Mouse (Mus musculus) central nervous system, embryonic 18 days (tissue): ENCODE results near the gene Kif3a. TPM values are rescaled to one million over a fixed set of nuclear protein-coding genes. Genes with fewer than 3 reads are reported as not detected.

ENCODE experiments used
- polyA plus RNA-seq: library from polyadenylated mRNA; depleted of rRNA; stranded (reverse); fragments of >200 nt; gene quantifications from 2 replicates; pipeline ENCODE4 v1.2.3, GENCODE M21; 2012; rRNA removed

Gene Kif3a
- polyA plus RNA-seq: 126 and 129 TPM in 2 replicates

GRCm38 (mm10) chr11:53567224-53568014 is at the start of gene Kif3a:
Gene Kif3a, plus strand, starts transcription at chr11:53567379.

GRCm38 (mm10) chr11:53519207-53520121 is 47.7 kb upstream of the Kif3a start, which contains the start of gene Sept8:
Gene Sept8, plus strand, starts transcription at chr11:53519257.

GRCm38 (mm10) chr11:53618619-53619198 is 51.5 kb downstream of the Kif3a start, which contains the start of gene Il4:
Gene Il4, minus strand, starts transcription at chr11:53618669.

DNA sequence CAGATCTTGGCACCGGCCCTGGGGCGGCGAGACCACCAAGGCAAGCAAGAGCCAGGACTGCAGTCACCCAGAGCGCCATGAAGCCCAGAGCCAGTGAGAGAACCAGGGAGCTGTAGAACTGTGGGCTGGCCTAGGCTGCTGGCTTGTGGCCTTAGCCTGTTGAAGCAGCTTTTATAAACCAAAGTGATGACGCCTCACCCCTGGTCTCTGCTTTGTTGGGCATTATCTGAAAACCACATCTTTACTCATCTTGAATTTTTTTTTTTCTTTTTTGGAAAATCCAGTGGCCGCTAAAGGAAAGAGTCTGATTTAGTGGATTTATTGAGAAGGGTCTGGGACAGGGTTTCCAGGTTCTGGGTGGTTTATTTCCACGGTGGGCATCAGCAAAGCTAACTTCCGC is 67.4 kb downstream of the Kif3a start, which contains the start of gene Il13:
Gene Il13, minus strand, starts transcription at position 147 of the 400 bp plus-strand sequence.

Other genes with a start within 250 kb of the Kif3a start
- gene Zcchc10, start 242.7 kb upstream of the Kif3a start, polyA plus RNA-seq: 9.8 TPM in 2 replicates
- 52.1 and 53.7 TPM in 2 replicates for gene Aff4, start 216.5 kb upstream of the Kif3a start, polyA plus RNA-seq
- gene Leap2, start 144.2 kb upstream of the Kif3a start, polyA plus RNA-seq: not detected in 2 replicates
- 288 and 363 TPM in 2 replicates for gene Uqcrq, start 136.5 kb upstream of the Kif3a start, polyA plus RNA-seq
- gene Gdf9, start 136.4 kb upstream of the Kif3a start, polyA plus RNA-seq: 1.8 and 2.6 TPM in 2 replicates
- 0.08 and 0.11 TPM in 2 replicates for gene Gm10447, start 110.3 kb upstream of the Kif3a start, polyA plus RNA-seq
- 3.4 and 3.7 TPM in 2 replicates for gene Shroom1, start 110.2 kb upstream of the Kif3a start, polyA plus RNA-seq
- gene Gm9837, start 96.9 kb upstream of the Kif3a start, polyA plus RNA-seq: not detected in 2 replicates
- gene Gm9945, start 87.2 kb upstream of the Kif3a start, polyA plus RNA-seq: 0.09 TPM in 1 of 2 replicates, not detected in the other
- 4.9 and 5.9 TPM in 2 replicates for gene Sowaha, start 87.1 kb upstream of the Kif3a start, polyA plus RNA-seq
- gene Sept8, start 48.1 kb upstream of the Kif3a start, polyA plus RNA-seq: 45.7 and 48.1 TPM in 2 replicates
- gene Il4, start 51.3 kb downstream of the Kif3a start, polyA plus RNA-seq: 0.19 TPM in 1 of 2 replicates, not detected in the other
- gene Il13, start 67.3 kb downstream of the Kif3a start, polyA plus RNA-seq: not detected in 2 replicates
- gene Rad50, start 139.9 kb downstream of the Kif3a start, polyA plus RNA-seq: 4.9 and 5.6 TPM in 2 replicates
- gene Il5, start 153.4 kb downstream of the Kif3a start, polyA plus RNA-seq: 0.07 and 0.17 TPM in 2 replicates
- 4.0 and 4.7 TPM in 2 replicates for gene Irf1, start 202.6 kb downstream of the Kif3a start, polyA plus RNA-seq
- gene Gm17334, start 205.8 kb downstream of the Kif3a start, polyA plus RNA-seq: 0.18 and 0.31 TPM in 2 replicates